28 mouse cellular contexts compared by ENCODE assay signal in the genomic region with DNA sequence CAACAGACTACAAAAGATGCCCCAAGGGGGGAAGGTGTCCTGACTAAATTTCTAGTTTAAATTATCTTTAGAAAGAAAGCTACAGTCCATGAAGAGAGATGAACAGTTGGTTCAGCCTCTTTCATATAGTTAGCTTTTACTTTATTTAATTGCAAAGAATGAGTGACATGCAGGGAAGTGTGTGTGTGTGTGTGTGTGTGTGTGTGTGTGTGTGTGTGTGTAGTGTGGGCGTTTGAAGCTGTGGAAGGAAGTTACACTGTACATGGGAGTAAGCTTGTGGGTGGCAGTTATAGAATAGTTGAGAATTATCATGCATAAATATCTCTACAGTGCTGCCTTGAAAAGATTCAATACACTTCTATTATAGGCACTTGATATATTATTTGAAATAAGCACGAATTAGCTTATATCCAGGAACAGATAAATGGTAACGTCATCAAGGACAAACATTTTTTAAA. TPM values are rescaled to one million over a fixed set of nuclear protein-coding genes. Genes with fewer than 3 reads are reported as not detected.
A peak's percentile ranks its signal among the peaks of the same experiment; 100 is the strongest.
DNase-seq lines count a peak whose midpoint lies in the region; ATAC-seq and TF ChIP-seq lines count a peak whose summit lies in the region.
"Had no signal": no experiment of that assay in that cellular context is flagged by ENCODE, and none has a peak within 500 bp of the region (broad histone marks: within the 10 kb centered on the region; RNA-seq: fewer than 3 reads in every experiment).

No protein-coding gene starts in this region.

- peaks cover 5 to 26% of the 10 kb centered on the region in 2 experiments for H3K36me3 ChIP-seq in CH12.LX (replicated peaks in 1 of 2; ENCODE audit: control insufficient read depth in 1 of 2, insufficient read depth in 1 of 2, low read length in 1 of 2)
- H3K36me3 ChIP-seq: embryonic facial prominence, embryonic 10.5 days; heart, embryonic 15.5 days; hindbrain, embryonic 13.5 days had no signal

- TF ChIP-seq RAD21 in CH12.LX (IDR thresholded peaks at IDR 0.05; ENCODE audit: low read depth, low read length) = no peak

- no peak overlapping the region for H3K4me3 ChIP-seq in CH12.LX (replicated peaks in 1 of 3; ENCODE audit: low read depth in 2 of 3, low read length in 2 of 3, poor library complexity in 1 of 3)
- H3K4me3 ChIP-seq: embryonic facial prominence, embryonic 10.5 days; embryonic facial prominence, embryonic 15.5 days; forebrain, embryonic 13.5 days; heart, embryonic 15.5 days; hindbrain, embryonic 13.5 days; liver, embryonic 13.5 days had no signal

- DNase-seq in frontal cortex, postnatal 36 days (ENCODE audit: low spot score in 2 of 2) = no peak
- peak; percentile 46 for DNase-seq in 416B (ENCODE audit: low read depth)
- no peak for DNase-seq in CH12.LX (ENCODE audit: extremely low read depth)
- no peak for DNase-seq in gastrocnemius, adult 18-20 months (ENCODE audit: low spot score)
- DNase-seq: adrenal gland, postnatal 14 days; cerebellum, adult 8-10 months; cerebellum, postnatal 25 days; gastrocnemius, postnatal 10 days; kidney, adult 8-10 months; kidney, postnatal 10 days; layer of hippocampus, postnatal 36 days; left cerebral cortex, postnatal 4 days; liver, embryonic 13.5 days; lung, embryonic 14.5 days; lung, postnatal 14 days; right cerebral cortex, postnatal 4 days; thymus, postnatal 4 days had no signal

- in situ Hi-C loops in CH12.LX (cut with MboI; ENCODE audit: low pct_ligation_motif_present, low pct_unique_long_range_greater_than_20kb, low sequenced_read_pairs) = no loop called here

- TF ChIP-seq POLR2A in CH12.LX (IDR thresholded peaks at IDR 0.05; ENCODE audit: low read depth, low read length) = no peak

- peaks cover 62% of the 10 kb centered on the region for H3K79me2 ChIP-seq in CH12.LX (replicated peaks; ENCODE audit: control insufficient read depth, extremely low read depth, insufficient read depth, poor library complexity, severe bottlenecking)

- peak overlapping the region; percentile 72; the same call in 1 of the 2 replicates for H3K4me2 ChIP-seq in CH12.LX (ENCODE audit: insufficient read depth, low read depth, poor library complexity, severe bottlenecking)
- H3K4me2 ChIP-seq: embryonic facial prominence, embryonic 15.5 days; forebrain, embryonic 13.5 days; heart, embryonic 15.5 days; hindbrain, embryonic 13.5 days; liver, embryonic 13.5 days; lung, embryonic 14.5 days; midbrain, embryonic 11.5 days had no signal

- no peaks in the 10 kb centered on the region for H3K27me3 ChIP-seq in CH12.LX (replicated peaks)
- H3K27me3 ChIP-seq: embryonic facial prominence, embryonic 15.5 days; forebrain, embryonic 13.5 days; heart, embryonic 15.5 days; hindbrain, embryonic 13.5 days; liver, embryonic 13.5 days had no signal

- ATAC-seq in frontal cortex, adult (ENCODE audit: low TSS enrichment) = peak; percentile 50
- peak; percentile 52 for ATAC-seq in inflammation-experienced regulatory T-cells, adult 6 months
- no peak for ATAC-seq in erythroid progenitor cell, adult 5-6 weeks (replicated peaks; ENCODE audit: low FRiP score, poor library complexity, severe bottlenecking)
- ATAC-seq: forebrain, embryonic 13.5 days; midbrain, embryonic 16.5 days had no signal

- no peak for TF ChIP-seq EP300 in CH12.LX (IDR thresholded peaks at IDR 0.05; ENCODE audit: low read length)

- peaks cover 9 to 47% of the 10 kb centered on the region in 2 experiments for H3K4me1 ChIP-seq in CH12.LX (ENCODE audit: control insufficient read depth in 1 of 2, insufficient read depth in 2 of 2)
- H3K4me1 ChIP-seq: embryonic facial prominence, embryonic 10.5 days; embryonic facial prominence, embryonic 15.5 days; forebrain, embryonic 13.5 days; heart, embryonic 15.5 days; hindbrain, embryonic 13.5 days had no signal

- peaks cover 2% of the 10 kb centered on the region for H3K9me3 ChIP-seq in CH12.LX (replicated peaks; ENCODE audit: low read length)
- H3K9me3 ChIP-seq: embryonic facial prominence, embryonic 10.5 days; embryonic facial prominence, embryonic 15.5 days; forebrain, embryonic 13.5 days; G1E; heart, embryonic 15.5 days; hindbrain, embryonic 13.5 days; liver, embryonic 13.5 days had no signal

- dilution Hi-C loops in CH12.LX (cut with MboI; ENCODE audit: extremely low pct_ligation_motif_present, extremely low pct_unique_long_range_greater_than_20kb, low sequenced_read_pairs) = no loop called here

- no peak for TF ChIP-seq CTCF in CH12.LX (conservative IDR thresholded peaks at IDR 0.05 in 1 of 2, IDR thresholded peaks at IDR 0.05 in 1 of 2; ENCODE audit: low read depth in 2 of 2, low read length in 2 of 2)

- peak overlapping the region; percentile 23; the same call in 1 of the 2 replicates for H3K9ac ChIP-seq in CH12.LX (ENCODE audit: insufficient read depth, low read depth)
- H3K9ac ChIP-seq: embryonic facial prominence, embryonic 15.5 days; forebrain, embryonic 13.5 days; heart, embryonic 15.5 days; hindbrain, embryonic 13.5 days; liver, embryonic 13.5 days; lung, embryonic 14.5 days had no signal

- H3K27ac ChIP-seq in CH12.LX (ENCODE audit: insufficient read depth, low read depth) = no peak overlapping the region
- H3K27ac ChIP-seq: embryonic facial prominence, embryonic 10.5 days; embryonic facial prominence, embryonic 15.5 days; forebrain, embryonic 13.5 days; heart, embryonic 15.5 days; hindbrain, embryonic 13.5 days had no signal

TF ChIP-seq in CH12.LX, 34 proteins besides CTCF, POLR2A, EP300 and RAD21:
- no peak for TF ChIP-seq BHLHE40 (IDR thresholded peaks at IDR 0.05; ENCODE audit: low read depth, low read length)
- no peak for TF ChIP-seq E2F4 (IDR thresholded peaks at IDR 0.05; ENCODE audit: insufficient replicate concordance, low read depth, low read length)
- TF ChIP-seq MAFK (IDR thresholded peaks at IDR 0.05; ENCODE audit: insufficient replicate concordance, low read length) = no peak
- TF ChIP-seq POLR2AphosphoS2 (IDR thresholded peaks at IDR 0.05; ENCODE audit: low read depth, low read length) = no peak

RNA-seq across cellular contexts. Expression of gene Mbnl1, which starts 14.1 kb away (rescaled TPM):
- total RNA-seq in CH12.LX (2012; rRNA removed) (249 and 276 TPM in 2 replicates), CH12.LX (2014; rRNA removed) (332 and 386 TPM in 2 replicates)
- polyA plus RNA-seq in CH12.LX (2012; ENCODE audit: insufficient read length, low read depth) = 151 and 174 TPM in 2 replicates
- polyA plus RNA-seq in inflammation-experienced regulatory T-cells, adult 6 months (2017; shearing (Covaris generic)) = 100 to 1,000 TPM; 763 to 996 (median 829) TPM
- 290 and 329 TPM in 2 replicates for total RNA-seq in erythroid progenitor cell, adult 5-6 weeks (2015; ENCODE audit: low replicate concordance)
- total RNA-seq in erythroid progenitor cell, adult 5-6 weeks (2017; ENCODE audit: low replicate concordance) = 321 and 380 TPM in 2 replicates
- 100 to 1,000 TPM; 501 to 534 TPM for total RNA-seq in gastrocnemius, adult 18-20 months (2021)
